Mouse (Mus musculus) 3134 (cell line): Measurements from ENCODE around the gene Eif3b.
"Not testable (repeated sequence)": the region's sequence is repeated elsewhere in the genome, so short reads cannot be mapped to it uniquely, and the experiment has no call there.

Experiments used
- DNase-seq: peaks from one replicate; pipeline ENCODE4 v3.0.0-alpha.2; 2011; ENCODE audit warnings: low spot score; ENCODE audit not compliant: insufficient read length; ENCODE audit errors: extremely low read depth

Eif3b gene

DNA sequence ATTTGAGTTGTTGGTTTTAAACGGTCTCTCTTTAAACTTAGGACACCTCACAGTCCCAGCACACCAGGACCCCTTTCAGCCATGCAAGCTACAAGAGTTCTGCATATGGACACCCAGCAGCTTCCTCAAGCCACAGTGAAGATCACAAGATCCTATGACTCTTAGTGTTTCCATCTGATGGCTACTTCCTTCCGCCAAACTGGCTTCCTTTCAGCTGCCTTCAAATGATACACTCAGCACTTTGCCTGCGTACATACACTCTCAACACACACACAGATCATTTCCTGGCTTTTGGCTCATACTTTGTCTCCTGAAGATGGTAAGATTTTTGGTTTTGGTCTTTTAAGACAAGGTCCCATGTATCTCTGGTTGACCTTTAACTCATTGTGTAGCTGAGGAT is 26.4 kb upstream of the Eif3b start:
- no peak for DNase-seq

DNA sequence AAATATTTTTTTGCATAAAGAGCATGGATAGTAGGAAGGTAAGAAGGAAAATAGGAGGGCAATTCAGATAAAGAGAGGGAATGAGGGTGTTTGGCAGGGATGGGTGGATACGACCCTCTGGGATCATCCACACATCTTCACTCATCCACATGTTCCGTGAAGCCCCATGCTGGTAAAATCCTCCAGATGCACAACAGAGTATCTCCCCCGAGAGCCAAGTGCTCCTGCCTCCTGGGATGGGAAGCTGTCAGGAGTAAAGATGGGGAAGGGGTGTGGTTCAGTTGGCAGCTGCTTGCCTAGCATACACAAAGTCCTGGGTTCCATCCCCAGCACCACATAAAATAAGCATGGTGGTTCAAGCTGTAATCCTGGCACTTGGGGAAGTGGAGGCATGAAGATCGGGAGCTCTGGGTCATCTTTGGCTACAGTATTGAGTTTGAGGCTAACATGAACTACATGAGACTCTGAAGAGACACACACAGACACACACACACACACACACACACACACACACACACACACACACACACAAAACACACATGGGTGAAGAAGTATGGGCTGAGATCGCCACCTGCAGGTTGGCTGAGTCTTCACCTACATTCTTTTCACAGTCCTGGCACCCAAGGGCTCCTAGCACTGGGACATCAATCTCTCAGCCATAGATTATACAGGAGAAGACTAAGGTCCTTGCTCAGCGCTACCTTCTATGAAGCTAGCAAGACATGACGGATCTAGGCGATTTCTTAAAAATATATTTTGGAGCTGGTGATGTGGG is 22.8 kb upstream of the Eif3b start:
- DNase-seq = peak; percentile 38

- DNase-seq = no peak
Observed at GRCm38 (mm10) chr5:140402640-140403270, 16.4 kb upstream of the Eif3b start.

GRCm38 (mm10) chr5:140405126-140405525 is 14.0 kb upstream of the Eif3b start:
- no peak for DNase-seq

GRCm38 (mm10) chr5:140406666-140407065 is 12.5 kb upstream of the Eif3b start:
- no peak for DNase-seq

GRCm38 (mm10) chr5:140408801-140409200 is 10.3 kb upstream of the Eif3b start:
- no peak for DNase-seq

GRCm38 (mm10) chr5:140411339-140411738 is 7.8 kb upstream of the Eif3b start:
- DNase-seq = peak; percentile 26

GRCm38 (mm10) chr5:140414647-140415046 is 4.5 kb upstream of the Eif3b start:
- DNase-seq = no peak

DNA sequence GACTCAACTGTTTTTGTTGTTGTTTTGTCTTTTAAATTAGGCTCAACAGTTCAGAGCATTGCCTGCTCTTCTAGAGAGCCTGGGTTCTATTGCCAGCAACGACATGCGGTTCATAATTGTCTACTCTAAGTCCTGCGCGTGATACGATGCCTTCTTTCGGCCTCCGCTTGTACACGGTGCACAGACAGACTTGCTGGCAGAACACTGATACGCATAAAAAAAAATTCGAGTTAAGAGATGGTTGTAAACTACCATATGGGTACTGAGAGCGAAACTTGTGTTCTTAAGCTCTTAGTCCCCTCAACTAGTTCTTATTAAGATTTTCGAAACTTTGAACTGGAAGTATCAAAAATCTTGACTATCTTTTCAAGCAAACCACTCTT is 1.0 kb upstream of the Eif3b start:
- DNase-seq = no peak

DNA sequence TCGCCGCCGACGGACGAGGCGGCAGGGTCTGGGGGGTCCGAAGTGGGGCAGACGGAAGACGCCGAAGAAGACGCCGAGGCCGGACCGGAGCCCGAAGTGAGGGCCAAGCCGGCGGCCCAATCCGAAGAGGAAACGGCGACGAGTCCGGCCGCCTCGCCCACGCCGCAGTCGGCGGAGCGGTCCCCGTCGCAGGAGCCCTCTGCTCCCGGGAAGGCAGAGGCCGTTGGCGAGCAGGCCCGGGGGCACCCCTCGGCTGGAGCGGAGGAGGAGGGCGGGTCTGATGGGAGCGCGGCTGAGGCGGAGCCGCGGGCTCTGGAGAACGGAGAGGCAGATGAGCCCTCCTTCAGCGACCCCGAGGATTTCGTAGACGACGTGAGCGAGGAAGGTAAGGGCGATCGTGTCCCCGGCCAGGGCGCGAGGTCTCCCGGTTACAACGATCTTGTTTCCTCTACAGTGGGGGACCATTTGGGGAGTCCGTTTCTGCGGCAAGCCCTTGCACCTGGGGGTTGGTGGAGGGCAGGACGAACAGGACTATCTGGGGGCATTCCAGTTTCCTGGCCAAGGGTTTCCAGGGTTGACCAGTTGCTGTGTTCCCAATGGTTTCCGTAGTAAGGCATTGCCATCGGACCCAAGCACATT is 433 bp downstream of the Eif3b start:
- DNase-seq = no peak

- no peak for DNase-seq
Observed at GRCm38 (mm10) chr5:140420616-140421015, 1.5 kb downstream of the Eif3b start.

GRCm38 (mm10) chr5:140425016-140425783 is 6.1 kb downstream of the Eif3b start:
- DNase-seq = no peak

DNA sequence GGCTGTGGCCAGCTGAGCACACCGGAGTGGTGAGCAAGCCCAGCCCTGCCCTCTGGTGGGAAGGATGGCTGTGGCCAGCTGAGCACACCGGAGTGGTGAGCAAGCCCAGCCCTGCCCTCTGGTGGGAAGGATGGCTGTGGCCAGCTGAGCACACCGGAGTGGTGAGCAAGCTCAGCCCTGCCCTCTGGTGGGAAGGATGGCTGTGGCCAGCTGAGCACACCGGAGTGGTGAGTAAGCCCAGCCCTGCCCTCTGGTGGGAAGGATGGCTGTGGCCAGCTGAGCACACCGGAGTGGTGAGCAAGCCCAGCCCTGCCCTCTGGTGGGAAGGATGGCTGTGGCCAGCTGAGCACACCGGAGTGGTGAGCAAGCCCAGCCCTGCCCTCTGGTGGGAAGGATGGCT is 20.0 kb downstream of the Eif3b start:
- peak; percentile 83 for DNase-seq

- no peak for DNase-seq
Observed at GRCm38 (mm10) chr5:140441406-140441805, 22.3 kb downstream of the Eif3b start.

DNA sequence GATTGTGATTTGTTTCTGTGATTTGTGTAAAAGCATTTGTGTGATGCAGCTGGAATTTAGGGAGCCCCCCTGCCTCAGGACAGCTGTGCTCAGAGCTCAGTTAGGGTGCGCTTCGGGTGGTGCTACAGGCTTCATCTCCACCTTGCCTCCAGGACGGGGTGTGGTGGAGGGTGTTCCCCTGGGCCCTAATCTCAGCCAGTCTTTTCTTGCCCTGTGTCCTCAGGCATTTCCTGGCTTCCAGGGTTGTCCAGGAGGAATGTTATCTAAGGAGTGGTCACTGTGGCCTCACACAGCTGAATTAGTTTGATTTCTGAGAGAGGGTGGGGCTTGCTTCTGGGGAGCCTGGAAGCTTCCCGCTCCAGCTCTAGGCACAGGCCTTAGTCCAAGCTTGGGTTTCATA is 24.9 kb downstream of the Eif3b start:
- no peak for DNase-seq

GRCm38 (mm10) chr5:140445345-140445744 is 26.2 kb downstream of the Eif3b start, which contains the start of gene Gm4869:
Gm4869 (plus strand) TSS chr5:140445645.
- DNase-seq = no peak

DNA sequence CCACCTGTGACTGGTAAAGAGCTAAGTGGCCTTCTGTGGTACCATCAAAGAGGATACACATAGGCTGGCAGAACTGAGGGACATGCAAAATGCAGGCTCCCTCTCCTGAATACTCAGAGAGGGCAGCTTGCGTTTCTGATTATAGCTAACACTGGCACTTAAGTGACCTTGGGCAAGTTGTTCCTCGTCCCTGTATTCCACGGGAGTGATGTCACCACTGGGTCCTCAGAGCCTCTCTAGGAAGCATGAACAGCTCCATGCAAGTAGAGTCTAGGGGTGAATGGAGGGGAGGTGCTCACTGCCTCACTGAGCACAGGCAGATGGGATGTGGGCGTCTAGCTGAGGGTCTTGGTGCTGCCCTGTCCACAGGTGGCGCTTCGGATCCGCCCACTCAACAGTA is 26.9 kb downstream of the Eif3b start:
- DNase-seq = no peak

GRCm38 (mm10) chr5:140454488-140454887 is 35.4 kb downstream of the Eif3b start:
- no peak for DNase-seq

GRCm38 (mm10) chr5:140455466-140455865 is 36.3 kb downstream of the Eif3b start:
- DNase-seq = no peak

DNA sequence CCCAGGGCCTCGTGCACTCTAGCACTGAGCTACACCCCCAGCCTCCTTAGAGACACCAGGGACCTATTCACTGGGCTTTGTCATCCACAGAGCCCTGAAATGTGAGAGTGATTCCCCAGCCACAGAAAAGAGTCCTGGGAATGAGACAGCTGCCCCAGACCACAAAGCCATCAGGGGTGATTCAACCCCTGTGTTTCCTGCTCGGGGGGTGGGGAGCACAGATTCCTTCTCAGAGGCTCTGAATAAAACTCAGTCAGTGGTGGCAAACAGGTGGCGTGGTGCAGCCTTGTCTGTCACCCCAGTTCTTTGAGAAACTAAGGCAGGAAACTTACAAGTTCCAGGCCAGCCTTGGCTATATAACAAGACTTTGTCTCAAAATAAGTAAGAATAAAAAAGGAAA is 42.3 kb downstream of the Eif3b start:
- DNase-seq = peak; percentile 44

DNA sequence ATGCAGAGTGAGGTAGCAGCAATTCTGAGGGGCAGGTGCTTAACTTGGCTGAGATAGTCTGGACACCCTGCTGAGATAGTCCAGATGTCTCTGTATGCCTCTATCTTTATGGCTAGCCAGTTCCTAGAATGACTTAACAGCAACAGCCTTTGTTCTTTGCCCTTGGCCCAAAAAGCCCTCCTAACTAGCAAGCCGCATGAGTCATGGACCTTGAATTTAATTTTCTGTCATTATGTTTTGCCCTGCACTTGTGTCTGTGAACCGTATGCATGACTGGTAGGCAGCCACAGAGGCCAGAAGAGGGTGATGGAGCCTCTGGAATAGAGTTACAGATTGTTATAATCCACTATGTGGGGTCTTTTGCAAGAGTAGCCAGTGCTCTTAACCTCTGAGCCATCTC is 44.0 kb downstream of the Eif3b start:
- not testable (repeated sequence) for DNase-seq
